Mouse (Mus musculus) splenic B cell, adult 2 months (primary cell): ENCODE data around the gene Olfr617.
"Not testable (repeated sequence)": the region's sequence is repeated elsewhere in the genome, so short reads cannot be mapped to it uniquely, and the experiment has no call there.

Experiments used
- DNase-seq: peaks from one replicate; pipeline ENCODE4 v3.0.0-alpha.2; 2011; ENCODE audit warnings: low read depth, low spot score
- H3K27me3 ChIP-seq: 2 replicates; pipeline ENCODE4 v1.6.1; 2012; ENCODE audit warnings: mild to moderate bottlenecking, low read length, moderate library complexity, mixed read lengths; ENCODE audit not compliant: control insufficient read depth, poor library complexity, insufficient read depth, severe bottlenecking
- H3K36me3 ChIP-seq: 2 replicates; pipeline ENCODE4 v1.6.1; 2012; ENCODE audit warnings: mild to moderate bottlenecking, low read length, moderate library complexity, mixed read lengths; ENCODE audit not compliant: control insufficient read depth, poor library complexity, insufficient read depth, severe bottlenecking

Olfr617 gene

DNA sequence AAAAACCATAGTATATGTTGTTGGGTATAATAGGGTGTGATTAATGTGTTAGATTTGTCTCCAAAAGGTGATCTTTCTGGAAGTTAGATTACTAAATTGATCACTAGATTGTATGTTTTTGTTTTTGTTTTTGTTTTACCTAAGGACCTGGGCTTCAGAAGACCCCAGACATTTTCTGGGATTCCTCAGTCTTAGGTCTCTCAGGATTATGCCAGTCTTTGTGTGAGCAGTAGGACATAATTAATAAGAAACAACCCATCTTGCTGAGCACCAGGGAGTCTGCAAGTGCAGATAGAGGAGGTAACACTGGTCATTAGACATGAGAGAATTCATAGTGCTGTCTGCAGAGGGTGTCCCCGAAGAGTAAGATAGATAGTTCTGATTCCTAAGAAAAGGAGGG, at the start of gene Olfr617:
Gene Olfr617 (plus strand): TSS at position 301 of the 400 bp plus-strand sequence.
- DNase-seq, result no peak
- Histone ChIP-seq H3K27me3 (0 out of 2 replicates have a peak, but pooled peaks cover 2% of the 10 kb centered on the region), H3K36me3 (no peaks in the 10 kb centered on the region)

- DNase-seq, H3K27me3 ChIP-seq: not testable (repeated sequence)
These were observed 30.2 kb upstream of the Olfr617 start, which contains the start of gene Olfr612 for GRCm38 (mm10) chr7:103542617-103543016. Olfr612 (minus strand) TSS chr7:103542717.

GRCm38 (mm10) chr7:103547774-103548173, 25.1 kb upstream of the Olfr617 start, which contains the start of gene Olfr613:
Olfr613 (plus strand) TSS chr7:103548074.
- no peaks in the 10 kb centered on the region for H3K36me3 ChIP-seq
- no peak for DNase-seq
- H3K27me3 ChIP-seq, result no peaks in the 10 kb centered on the region

More at GRCm38 (mm10) chr7:103542617-103543016, 30.2 kb upstream of the Olfr617 start, which contains the start of gene Olfr612:
- H3K36me3 ChIP-seq, result not testable (repeated sequence)

- DNase-seq, result no peak
- Histone ChIP-seq H3K27me3 (no peaks in the 10 kb centered on the region), H3K36me3 (no peaks in the 10 kb centered on the region)
These were observed 17.1 kb upstream of the Olfr617 start, which contains the start of gene Olfr615 for GRCm38 (mm10) chr7:103555779-103556178. Olfr615 (plus strand) TSS chr7:103556079.

DNA sequence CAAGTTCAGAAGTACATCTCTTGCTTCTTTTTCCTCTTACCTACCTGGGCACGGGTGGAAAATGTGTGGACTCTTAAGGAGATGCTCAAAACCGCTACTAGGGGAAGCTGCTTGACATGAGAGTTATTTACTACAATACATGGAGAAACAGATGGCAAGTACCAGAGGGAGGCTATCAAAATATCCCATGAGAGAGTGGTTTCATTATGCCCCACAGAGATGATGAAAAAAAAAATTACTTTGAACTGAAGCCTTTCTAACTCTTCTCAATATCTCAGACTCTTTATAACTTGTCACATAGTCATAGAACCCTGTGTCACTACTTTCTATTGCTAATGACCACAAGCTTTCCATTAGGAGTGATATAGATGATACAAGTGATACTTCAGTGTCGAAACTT, 3.8 kb upstream of the Olfr617 start, which contains the start of gene Olfr616:
Gene Olfr616 (minus strand): TSS at position 101 of the 400 bp plus-strand sequence.
- Histone ChIP-seq H3K36me3 (no peaks in the 10 kb centered on the region), H3K27me3 (0 out of 2 replicates have a peak, but pooled peaks cover 2% of the 10 kb centered on the region)
- no peak for DNase-seq

DNA sequence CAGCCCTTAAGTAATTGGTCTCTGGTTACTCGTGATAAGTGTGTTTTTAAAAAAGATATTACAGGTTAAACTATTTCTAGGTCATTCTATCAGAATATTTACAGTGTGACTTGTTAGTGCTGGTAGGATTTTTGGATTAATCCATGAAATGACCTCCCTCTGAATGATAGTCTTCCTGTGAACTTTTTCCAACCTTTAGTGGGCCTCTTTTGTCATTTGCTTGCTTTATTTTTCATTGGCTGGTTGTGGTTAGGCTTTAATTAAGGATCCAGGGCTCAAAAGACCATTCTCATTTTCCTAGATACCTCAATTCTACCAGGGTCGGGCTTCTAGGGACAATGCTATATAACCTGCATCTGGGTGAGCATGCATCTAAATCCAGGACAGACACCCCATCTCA, 16.9 kb downstream of the Olfr617 start, which contains the start of gene Olfr618:
Gene Olfr618 (plus strand): TSS at position 301 of the 400 bp plus-strand sequence.
- H3K36me3 ChIP-seq, result no peaks in the 10 kb centered on the region
- DNase-seq, result no peak
- no peaks in the 10 kb centered on the region for H3K27me3 ChIP-seq

- Histone ChIP-seq H3K36me3 (no peaks in the 10 kb centered on the region), H3K27me3 (no peaks in the 10 kb centered on the region)
- DNase-seq, result no peak
These were observed 27.4 kb downstream of the Olfr617 start, which contains the start of gene Olfr619 for GRCm38 (mm10) chr7:103600275-103600674. Olfr619 (plus strand) TSS chr7:103600575.

DNA sequence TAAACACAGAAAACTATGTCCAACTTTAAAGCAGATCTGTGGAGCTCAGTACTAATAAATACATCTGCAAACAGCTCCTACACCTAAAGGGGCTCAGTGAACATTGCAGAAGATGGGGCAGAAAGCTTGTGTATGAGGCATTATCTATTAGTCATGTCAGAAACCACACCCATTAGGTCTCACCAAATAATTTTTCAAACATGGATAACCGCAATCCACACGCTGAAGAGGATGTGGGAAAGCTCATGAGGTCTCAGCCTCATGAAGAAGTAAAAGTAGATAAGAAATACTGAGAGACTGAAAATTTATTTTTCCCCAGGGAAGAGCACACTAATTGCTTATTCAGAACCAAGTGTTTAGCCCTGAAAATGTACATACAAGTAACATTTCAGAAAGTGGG, 34.6 kb downstream of the Olfr617 start:
- no peak for DNase-seq
- Histone ChIP-seq H3K27me3 (no peaks in the 10 kb centered on the region), H3K36me3 (no peaks in the 10 kb centered on the region)

- no peak for DNase-seq
- Histone ChIP-seq H3K27me3 (no peaks in the 10 kb centered on the region), H3K36me3 (no peaks in the 10 kb centered on the region)
These were observed 39.6 kb downstream of the Olfr617 start, which contains the start of gene Olfr620 for GRCm38 (mm10) chr7:103612434-103612833. Olfr620 (minus strand) TSS chr7:103612534.
